Mouse (Mus musculus) stomach, embryonic 15.5 days (tissue): ENCODE measurements at regions not wholly inside any gene's neighbourhood (a gene's known extent, or its start where the extent isn't known, plus 50 kb on each side); places are given as distances from the start of the nearest gene placed in this dataset.
A peak's percentile ranks its signal among the peaks of the same experiment; 100 is the strongest.

Experiments used
- ATAC-seq: fragments of 200-750 bp; cut with Nextera tagmentation; 2 replicates; pipeline ENCODE4 v1.8.0; 2017; ENCODE audit warnings: low read depth, moderate number of reproducible peaks, moderate TSS enrichment; ENCODE audit not compliant: insufficient read depth, low FRiP score
- H3K27ac ChIP-seq: fragments of 300-500 bp; sonication (generic); 2 replicates; pipeline ENCODE4 v1.5.1; 2015; ENCODE audit warnings: mild to moderate bottlenecking, inconsistent platforms
- H3K27me3 ChIP-seq: fragments of 300-500 bp; sonication (generic); replicated peaks from 2 replicates; pipeline ENCODE4 v1.6.1; 2015; ENCODE audit warnings: inconsistent platforms
- H3K36me3 ChIP-seq: fragments of 300-500 bp; sonication (generic); 2 replicates; pipeline ENCODE4 v1.6.1; 2015; ENCODE audit warnings: inconsistent platforms
- H3K4me1 ChIP-seq: fragments of 300-500 bp; sonication (generic); 2 replicates; pipeline ENCODE4 v1.6.1; 2015; ENCODE audit warnings: inconsistent platforms
- H3K4me2 ChIP-seq: fragments of 300-500 bp; sonication (generic); 2 replicates; pipeline ENCODE4 v1.6.1; 2015; ENCODE audit warnings: mild to moderate bottlenecking, inconsistent platforms
- H3K4me3 ChIP-seq: fragments of 300-500 bp; sonication (generic); replicated peaks from 2 replicates; pipeline ENCODE4 v1.5.1; 2015; ENCODE audit warnings: inconsistent platforms
- H3K9ac ChIP-seq: fragments of 300-500 bp; sonication (generic); 2 replicates; pipeline ENCODE4 v1.6.1; 2015; ENCODE audit warnings: inconsistent platforms
- H3K9me3 ChIP-seq: fragments of 300-500 bp; sonication (generic); 2 replicates; pipeline ENCODE4 v1.6.1; 2016; ENCODE audit warnings: inconsistent platforms
- WGBS: fragments of 180-500 bp; shearing (Covaris S2); methylation state at CpG from one replicate; pipeline ENCODE4 v1.1.7; 2015; 5-methylcytosine and 5-hydroxymethylcytosine counted together

GRCm38 (mm10) chr2:138838846-138839245, 582.5 kb downstream of the Btbd3 start:
- no peak overlapping the region for H3K27ac ChIP-seq
- WGBS = 59% methylated on average over 3 of the region's 3 CpGs

DNA sequence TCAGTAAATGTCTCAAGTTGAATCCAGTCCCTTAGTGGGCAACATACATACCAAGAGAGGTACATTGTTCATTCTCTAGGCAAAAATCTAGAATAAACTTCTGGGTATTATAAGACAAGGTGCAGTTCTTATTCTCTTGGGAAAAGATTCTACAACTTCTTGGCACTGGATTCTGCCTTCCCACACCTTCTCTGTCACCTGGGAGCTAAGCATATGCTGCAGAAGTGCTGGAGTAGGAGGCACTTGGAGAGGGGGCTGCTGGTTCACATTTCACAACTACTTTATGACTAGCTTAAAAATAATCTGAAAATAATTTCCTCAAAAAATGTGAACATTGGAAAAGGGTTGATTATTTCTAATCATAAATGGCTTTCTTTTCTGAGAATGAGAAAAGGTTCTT, 602.8 kb downstream of the Btbd3 start:
- Histone ChIP-seq H3K27ac (no peak overlapping the region), H3K36me3 (no peaks in the 10 kb centered on the region), H3K9me3 (no peaks in the 10 kb centered on the region), H3K4me2 (no peak overlapping the region), H3K27me3 (no peaks in the 10 kb centered on the region), H3K9ac (no peak overlapping the region), H3K4me3 (no peak overlapping the region), H3K4me1 (no peaks in the 10 kb centered on the region)
- no peak for ATAC-seq

More at GRCm38 (mm10) chr2:138838846-138839245, 582.5 kb downstream of the Btbd3 start:
- no peak overlapping the region for H3K4me2 ChIP-seq
- ATAC-seq = no peak
- H3K9ac ChIP-seq = no peak overlapping the region
- H3K36me3 ChIP-seq = no peaks in the 10 kb centered on the region
- H3K4me1 ChIP-seq = no peaks in the 10 kb centered on the region
- H3K9me3 ChIP-seq = no peaks in the 10 kb centered on the region
- H3K27me3 ChIP-seq = no peaks in the 10 kb centered on the region
- no peak overlapping the region for H3K4me3 ChIP-seq

- Histone ChIP-seq H3K27ac (no peak overlapping the region), H3K36me3 (no peaks in the 10 kb centered on the region), H3K4me2 (no peak overlapping the region), H3K9me3 (no peaks in the 10 kb centered on the region), H3K27me3 (no peaks in the 10 kb centered on the region), H3K4me1 (no peaks in the 10 kb centered on the region), H3K9ac (no peak overlapping the region), H3K4me3 (no peak overlapping the region)
- ATAC-seq = no peak
- WGBS = 55% methylated on average over 3 of the region's 3 CpGs
These were observed 597.1 kb upstream of the Sptlc3 start for GRCm38 (mm10) chr2:138896563-138896962.

DNA sequence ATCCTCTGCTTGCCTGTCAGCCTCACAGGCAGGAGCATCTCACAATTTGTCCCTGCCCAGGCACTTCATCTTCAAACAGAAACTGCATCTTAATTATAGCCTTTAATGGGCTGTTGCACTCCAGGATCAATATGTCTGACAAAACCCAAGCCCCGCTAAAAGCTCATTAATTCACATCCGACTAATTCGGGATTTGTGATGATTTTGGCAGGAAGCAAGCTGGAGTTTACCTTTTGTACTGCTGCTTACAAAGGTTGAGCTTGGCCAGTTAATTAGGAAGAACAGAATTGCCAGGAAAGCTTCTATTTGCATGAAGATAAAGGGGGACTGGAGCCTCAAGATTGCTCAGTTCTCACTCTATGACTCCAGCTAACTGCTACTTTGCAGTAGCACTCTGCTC, 596.6 kb upstream of the Sptlc3 start:
- Histone ChIP-seq H3K27me3 (no peaks in the 10 kb centered on the region), H3K4me3 (no peak overlapping the region), H3K27ac (no peak overlapping the region), H3K9me3 (no peaks in the 10 kb centered on the region), H3K4me1 (no peaks in the 10 kb centered on the region), H3K4me2 (no peak overlapping the region), H3K9ac (no peak overlapping the region), H3K36me3 (no peaks in the 10 kb centered on the region)
- ATAC-seq = no peak
- WGBS = 29% methylated on average over 3 of the region's 3 CpGs

GRCm38 (mm10) chr2:138937165-138937564, 556.5 kb upstream of the Sptlc3 start:
- no peak for ATAC-seq
- Histone ChIP-seq H3K27ac (no peak overlapping the region), H3K27me3 (no peaks in the 10 kb centered on the region), H3K36me3 (no peaks in the 10 kb centered on the region), H3K4me1 (no peaks in the 10 kb centered on the region), H3K4me3 (no peak overlapping the region), H3K9me3 (no peaks in the 10 kb centered on the region), H3K4me2 (no peak overlapping the region), H3K9ac (no peak overlapping the region)
- 85% methylated on average over 2 of the region's 2 CpGs for WGBS

DNA sequence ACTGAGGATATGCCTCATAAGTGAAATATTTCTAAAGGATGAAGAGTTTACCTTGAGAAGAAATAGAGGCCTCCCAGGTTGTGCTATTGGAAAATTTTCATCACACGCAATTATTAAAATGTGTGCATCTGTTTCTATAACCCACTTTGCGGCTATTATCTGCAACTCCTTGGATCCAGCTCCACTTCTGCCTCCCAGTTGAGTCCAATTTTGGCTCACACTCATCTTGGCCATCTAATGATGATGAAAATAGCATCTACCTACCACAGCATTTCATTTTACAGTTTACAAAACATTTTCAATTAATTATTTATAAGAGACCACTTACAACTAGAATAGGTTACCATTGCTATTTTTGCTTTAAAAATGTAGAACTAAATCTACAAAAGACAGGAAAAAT, 554.3 kb upstream of the Sptlc3 start:
- H3K27me3 ChIP-seq = no peaks in the 10 kb centered on the region
- H3K4me1 ChIP-seq = no peaks in the 10 kb centered on the region
- ATAC-seq = no peak
- no peak overlapping the region for H3K4me3 ChIP-seq
- H3K36me3 ChIP-seq = no peaks in the 10 kb centered on the region
- no peak overlapping the region for H3K4me2 ChIP-seq
- no peaks in the 10 kb centered on the region for H3K9me3 ChIP-seq
- no peak overlapping the region for H3K9ac ChIP-seq
- 79% methylated on average over 2 of the region's 2 CpGs for WGBS
- no peak overlapping the region for H3K27ac ChIP-seq

DNA sequence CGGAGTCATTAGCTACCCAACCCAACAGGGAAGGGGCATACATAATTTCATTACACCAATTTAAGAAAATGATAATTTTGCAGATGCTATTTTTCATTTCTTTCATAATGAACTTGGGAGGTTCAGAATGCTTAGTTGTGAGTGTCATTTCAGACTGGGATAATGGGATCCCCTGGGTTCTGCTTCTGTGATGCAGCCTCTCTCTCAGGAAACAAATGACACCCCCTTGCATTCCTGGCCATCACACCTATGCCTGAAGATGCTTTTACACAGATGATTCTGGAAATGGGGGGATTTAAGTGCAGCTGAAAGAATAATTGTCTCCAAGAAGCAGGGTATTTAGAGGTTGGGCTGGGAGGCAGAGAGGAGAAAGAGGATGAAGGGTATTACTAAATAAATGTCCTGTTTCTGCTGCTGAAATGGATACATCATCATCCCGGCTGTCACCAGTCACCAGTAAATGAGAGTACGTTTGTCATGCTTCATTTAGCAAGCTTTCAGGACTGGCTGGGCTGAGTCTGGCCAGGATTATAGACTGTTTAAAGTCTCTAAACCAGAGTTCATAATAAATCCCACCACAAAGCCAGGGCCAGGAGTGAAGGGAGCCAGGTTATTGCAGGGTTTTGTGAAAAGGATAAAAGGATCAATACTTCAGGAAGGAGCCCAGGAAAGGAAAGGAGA, 527.5 kb upstream of the Sptlc3 start:
- Histone ChIP-seq H3K9ac (no peak overlapping the region), H3K4me2 (no peak overlapping the region), H3K4me1 (no peaks in the 10 kb centered on the region), H3K4me3 (no peak overlapping the region), H3K9me3 (no peaks in the 10 kb centered on the region), H3K27ac (no peak overlapping the region), H3K27me3 (no peaks in the 10 kb centered on the region), H3K36me3 (no peaks in the 10 kb centered on the region)
- no peak for ATAC-seq
- 40% methylated on average over 3 of the region's 3 CpGs for WGBS

GRCm38 (mm10) chr2:138974548-138974947, 519.2 kb upstream of the Sptlc3 start:
- Histone ChIP-seq H3K27me3 (no peaks in the 10 kb centered on the region), H3K27ac (no peak overlapping the region), H3K4me3 (no peak overlapping the region), H3K36me3 (no peaks in the 10 kb centered on the region), H3K9me3 (no peaks in the 10 kb centered on the region), H3K4me1 (no peaks in the 10 kb centered on the region), H3K9ac (no peak overlapping the region), H3K4me2 (no peak overlapping the region)
- WGBS = 30% methylated on average over 2 of the region's 2 CpGs
- no peak; the same call in 1 of the 2 replicates for ATAC-seq

GRCm38 (mm10) chr2:138990031-138990430, 503.7 kb upstream of the Sptlc3 start:
- no peak overlapping the region for H3K4me2 ChIP-seq
- H3K9me3 ChIP-seq = no peaks in the 10 kb centered on the region
- H3K36me3 ChIP-seq = no peaks in the 10 kb centered on the region
- H3K27me3 ChIP-seq = no peaks in the 10 kb centered on the region
- ATAC-seq = no peak
- 29% methylated on average over 1 of the region's 1 CpGs for WGBS
- H3K4me3 ChIP-seq = no peak overlapping the region
- no peak overlapping the region for H3K9ac ChIP-seq
- H3K4me1 ChIP-seq = no peaks in the 10 kb centered on the region
- no peak overlapping the region for H3K27ac ChIP-seq

- Histone ChIP-seq H3K9ac (no peak overlapping the region), H3K4me3 (no peak overlapping the region), H3K27me3 (no peaks in the 10 kb centered on the region), H3K4me1 (no peaks in the 10 kb centered on the region), H3K4me2 (no peak overlapping the region), H3K27ac (peak overlapping the region; percentile 11; the same call in 1 of the 2 replicates), H3K36me3 (no peaks in the 10 kb centered on the region), H3K9me3 (no peaks in the 10 kb centered on the region)
- 35% methylated on average over 5 of the region's 5 CpGs for WGBS
- peak; percentile 53; the same call in 1 of the 2 replicates for ATAC-seq
These were observed 461.5 kb upstream of the Sptlc3 start for GRCm38 (mm10) chr2:139032105-139032812.

GRCm38 (mm10) chr2:139034800-139035199, 458.9 kb upstream of the Sptlc3 start:
- WGBS = 53% methylated on average over 3 of the region's 3 CpGs
- no peaks in the 10 kb centered on the region for H3K4me1 ChIP-seq
- no peak overlapping the region for H3K27ac ChIP-seq
- no peak overlapping the region for H3K4me2 ChIP-seq
- no peaks in the 10 kb centered on the region for H3K9me3 ChIP-seq
- no peaks in the 10 kb centered on the region for H3K36me3 ChIP-seq
- H3K27me3 ChIP-seq = no peaks in the 10 kb centered on the region
- H3K4me3 ChIP-seq = no peak overlapping the region
- no peak overlapping the region for H3K9ac ChIP-seq
- ATAC-seq = no peak

- H3K4me3 ChIP-seq = no peak overlapping the region
- H3K4me1 ChIP-seq = no peaks in the 10 kb centered on the region
- no peak overlapping the region for H3K9ac ChIP-seq
- H3K4me2 ChIP-seq = no peak overlapping the region
- no peaks in the 10 kb centered on the region for H3K36me3 ChIP-seq
- H3K27me3 ChIP-seq = no peaks in the 10 kb centered on the region
- 0 out of 2 replicates have a peak overlapping the region, but pooled peaks have one; percentile 8 for H3K27ac ChIP-seq
- 62% methylated on average over 3 of the region's 3 CpGs for WGBS
- no peak for ATAC-seq
- H3K9me3 ChIP-seq = no peaks in the 10 kb centered on the region
These were observed 451.9 kb upstream of the Sptlc3 start for GRCm38 (mm10) chr2:139041671-139042273.
